Mouse (Mus musculus): ENCODE measurements around the gene Mgll. TPM values are rescaled to one million over a fixed set of nuclear protein-coding genes. Genes with fewer than 3 reads are reported as not detected.

Gene Mgll
- total RNA-seq, 2 experiments from 2014 or later: 40.0 to 47.5 TPM

GRCm38 (mm10) chr6:88770981-88771380, 46.8 kb downstream of the Mgll start:
- DNase-seq: no peak

- DNase-seq: no peak
Observed at GRCm38 (mm10) chr6:88772041-88772440, 47.8 kb downstream of the Mgll start.

- DNase-seq: no peak
Observed at GRCm38 (mm10) chr6:88774055-88774454, 49.8 kb downstream of the Mgll start.

GRCm38 (mm10) chr6:88775267-88775666, 51.1 kb downstream of the Mgll start:
- no peak for DNase-seq

- no peak for DNase-seq
Observed at GRCm38 (mm10) chr6:88776336-88776923, 52.2 kb downstream of the Mgll start.

GRCm38 (mm10) chr6:88776964-88777363, 52.8 kb downstream of the Mgll start:
- DNase-seq: no peak

GRCm38 (mm10) chr6:88778047-88778688, 54.0 kb downstream of the Mgll start:
- DNase-seq: no peak

- DNase-seq: no peak
Observed at GRCm38 (mm10) chr6:88779755-88780154, 55.5 kb downstream of the Mgll start.

GRCm38 (mm10) chr6:88781919-88782318, 57.7 kb downstream of the Mgll start:
- DNase-seq: no peak

GRCm38 (mm10) chr6:88782981-88783397, 58.8 kb downstream of the Mgll start:
- no peak for DNase-seq

- DNase-seq: peak; percentile 80
Observed at GRCm38 (mm10) chr6:88784691-88785173, 60.5 kb downstream of the Mgll start.

GRCm38 (mm10) chr6:88785331-88785730, 61.1 kb downstream of the Mgll start:
- DNase-seq: no peak

- DNase-seq: no peak
Observed at GRCm38 (mm10) chr6:88785781-88786542, 61.8 kb downstream of the Mgll start.

- peak; percentile 78 for DNase-seq
Observed at GRCm38 (mm10) chr6:88786732-88787445, 62.7 kb downstream of the Mgll start.

GRCm38 (mm10) chr6:88787496-88787895, 63.3 kb downstream of the Mgll start:
- peak; percentile 47 for DNase-seq

GRCm38 (mm10) chr6:88788219-88788618, 64.0 kb downstream of the Mgll start:
- no peak for DNase-seq

GRCm38 (mm10) chr6:88791299-88791698, 67.1 kb downstream of the Mgll start:
- no peak for DNase-seq

GRCm38 (mm10) chr6:88792147-88792691, 68.0 kb downstream of the Mgll start:
- no peak for DNase-seq

GRCm38 (mm10) chr6:88793243-88793642, 69.0 kb downstream of the Mgll start:
- no peak for DNase-seq

- DNase-seq: no peak
Observed at GRCm38 (mm10) chr6:88793872-88794271, 69.7 kb downstream of the Mgll start.

- no peak for DNase-seq
Observed at GRCm38 (mm10) chr6:88794561-88794971, 70.4 kb downstream of the Mgll start.

- DNase-seq: no peak
Observed at GRCm38 (mm10) chr6:88800191-88800590, 76.0 kb downstream of the Mgll start.

Data from gastrocnemius, postnatal 25 days (tissue).